Mouse (Mus musculus): ENCODE measurements around the gene Sowahb. TPM values are rescaled to one million over a fixed set of nuclear protein-coding genes. Genes with fewer than 3 reads are reported as not detected.

Sowahb gene
- polyA plus RNA-seq, 1 experiment from 2014 or later: 0.45 TPM

DNA sequence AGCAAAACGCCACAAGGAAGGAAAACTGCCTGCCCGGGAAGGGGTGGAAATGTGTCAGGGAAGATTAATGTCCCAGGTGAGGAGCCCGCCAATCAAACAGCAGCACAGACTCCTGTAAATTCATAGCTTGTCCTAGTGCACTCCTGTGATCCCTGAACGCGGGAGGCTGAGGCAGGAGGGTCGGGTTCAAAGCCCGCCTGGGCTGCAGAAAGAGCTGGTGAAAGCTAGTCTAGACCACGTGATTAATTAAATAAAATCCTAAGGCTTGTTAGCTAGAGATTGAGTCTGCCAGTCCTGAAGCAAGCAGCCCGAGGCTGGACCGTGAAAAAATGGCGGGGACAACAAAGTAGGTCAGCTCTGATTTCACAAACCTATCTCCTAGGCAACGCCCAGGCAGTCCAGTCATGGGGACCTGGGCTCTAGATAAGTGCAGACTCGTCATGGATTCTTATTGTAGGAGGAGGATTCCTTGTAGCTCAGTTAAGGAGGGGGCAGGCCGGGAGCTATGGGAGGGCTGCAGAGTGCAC lies 38.9 kb downstream of the Sowahb start:
- Histone ChIP-seq H3K9me3 (replicated peaks; ENCODE audit: control insufficient read depth, low read length) (no peaks in the 10 kb centered on the region), H3K4me2 (ENCODE audit: low read depth, low read length) (no peak overlapping the region; the same call in 1 of the 2 replicates), H3K4me3 (ENCODE audit: low read depth, low read length) (no peak overlapping the region), H3K27me3 (ENCODE audit: control insufficient read depth, insufficient read depth, low read length) (no peaks in the 10 kb centered on the region), H3K4me1 (ENCODE audit: control insufficient read depth, insufficient read depth, low read length) (no peaks in the 10 kb centered on the region; the same call in none of the 2 replicates), H3K9ac (replicated peaks; ENCODE audit: low read length) (peak overlapping the region; percentile 1; the same call in 1 of the 2 replicates), H3K27ac (replicated peaks; ENCODE audit: low read depth, low read length) (peak overlapping the region; percentile 73), H3K36me3 (replicated peaks; ENCODE audit: control insufficient read depth, insufficient read depth, low read depth, low read length) (no peaks in the 10 kb centered on the region)
- DNase-seq (ENCODE audit: low spot score) (no peak), ATAC-seq (replicated peaks; ENCODE audit: insufficient number of reproducible peaks, low FRiP score, low TSS enrichment, low read depth) (peak; percentile 38)
- WGBS: 34% methylated on average over 14 of the region's 14 CpGs

GRCm38 (mm10) chr5:93005229-93005814 lies 39.5 kb downstream of the Sowahb start:
- no peaks in the 10 kb centered on the region for H3K27me3 ChIP-seq (ENCODE audit: control insufficient read depth, insufficient read depth, low read length)
- DNase-seq (ENCODE audit: low spot score) (peak; percentile 72), ATAC-seq (replicated peaks; ENCODE audit: insufficient number of reproducible peaks, low FRiP score, low TSS enrichment, low read depth) (no peak)
- H3K4me3 ChIP-seq (ENCODE audit: low read depth, low read length): no peak overlapping the region
- H3K4me2 ChIP-seq (ENCODE audit: low read depth, low read length): no peak overlapping the region; the same call in none of the 2 replicates
- 4% methylated on average over 20 of the region's 20 CpGs for WGBS
- peak overlapping the region; percentile 1; the same call in 1 of the 2 replicates for H3K9ac ChIP-seq (replicated peaks; ENCODE audit: low read length)
- no peaks in the 10 kb centered on the region; the same call in none of the 2 replicates for H3K4me1 ChIP-seq (ENCODE audit: control insufficient read depth, insufficient read depth, low read length)
- H3K36me3 ChIP-seq (replicated peaks; ENCODE audit: control insufficient read depth, insufficient read depth, low read depth, low read length): no peaks in the 10 kb centered on the region
- no peaks in the 10 kb centered on the region for H3K9me3 ChIP-seq (replicated peaks; ENCODE audit: control insufficient read depth, low read length)
- peak overlapping the region; percentile 73 for H3K27ac ChIP-seq (replicated peaks; ENCODE audit: low read depth, low read length)

GRCm38 (mm10) chr5:93002615-93003014 lies 42.2 kb downstream of the Sowahb start:
- ATAC-seq (replicated peaks; ENCODE audit: insufficient number of reproducible peaks, low FRiP score, low TSS enrichment, low read depth): no peak
- no peaks in the 10 kb centered on the region for H3K9me3 ChIP-seq (replicated peaks; ENCODE audit: control insufficient read depth, low read length)
- no peak for DNase-seq (ENCODE audit: low spot score)
- H3K4me1 ChIP-seq (ENCODE audit: control insufficient read depth, insufficient read depth, low read length): peaks cover 4% of the 10 kb centered on the region
- 90% methylated on average over 2 of the region's 2 CpGs for WGBS
- no peak overlapping the region for H3K4me3 ChIP-seq (ENCODE audit: low read depth, low read length)
- no peak overlapping the region for H3K27ac ChIP-seq (replicated peaks; ENCODE audit: low read depth, low read length)
- H3K27me3 ChIP-seq (ENCODE audit: control insufficient read depth, insufficient read depth, low read length): no peaks in the 10 kb centered on the region
- no peak overlapping the region for H3K9ac ChIP-seq (replicated peaks; ENCODE audit: low read length)
- no peak overlapping the region for H3K4me2 ChIP-seq (ENCODE audit: low read depth, low read length)
- H3K36me3 ChIP-seq (replicated peaks; ENCODE audit: control insufficient read depth, insufficient read depth, low read depth, low read length): no peaks in the 10 kb centered on the region

- Histone ChIP-seq H3K36me3 (replicated peaks; ENCODE audit: control insufficient read depth, insufficient read depth, low read depth, low read length) (no peaks in the 10 kb centered on the region), H3K4me1 (ENCODE audit: control insufficient read depth, insufficient read depth, low read length) (peaks cover 4% of the 10 kb centered on the region), H3K4me3 (ENCODE audit: low read depth, low read length) (no peak overlapping the region), H3K27me3 (ENCODE audit: control insufficient read depth, insufficient read depth, low read length) (no peaks in the 10 kb centered on the region), H3K9ac (replicated peaks; ENCODE audit: low read length) (no peak overlapping the region), H3K27ac (replicated peaks; ENCODE audit: low read depth, low read length) (no peak overlapping the region; the same call in 1 of the 2 replicates), H3K9me3 (replicated peaks; ENCODE audit: control insufficient read depth, low read length) (no peaks in the 10 kb centered on the region), H3K4me2 (ENCODE audit: low read depth, low read length) (no peak overlapping the region)
- ATAC-seq (replicated peaks; ENCODE audit: insufficient number of reproducible peaks, low FRiP score, low TSS enrichment, low read depth) (no peak), DNase-seq (ENCODE audit: low spot score) (peak; percentile 45)
- 55% methylated on average over 17 of the region's 17 CpGs for WGBS
Observed at GRCm38 (mm10) chr5:93000774-93001757, 43.8 kb downstream of the Sowahb start.

- no peak overlapping the region for H3K27ac ChIP-seq (replicated peaks; ENCODE audit: low read depth, low read length)
- no peak overlapping the region for H3K4me3 ChIP-seq (ENCODE audit: low read depth, low read length)
Observed at GRCm38 (mm10) chr5:93000060-93000459, 44.8 kb downstream of the Sowahb start.

DNA sequence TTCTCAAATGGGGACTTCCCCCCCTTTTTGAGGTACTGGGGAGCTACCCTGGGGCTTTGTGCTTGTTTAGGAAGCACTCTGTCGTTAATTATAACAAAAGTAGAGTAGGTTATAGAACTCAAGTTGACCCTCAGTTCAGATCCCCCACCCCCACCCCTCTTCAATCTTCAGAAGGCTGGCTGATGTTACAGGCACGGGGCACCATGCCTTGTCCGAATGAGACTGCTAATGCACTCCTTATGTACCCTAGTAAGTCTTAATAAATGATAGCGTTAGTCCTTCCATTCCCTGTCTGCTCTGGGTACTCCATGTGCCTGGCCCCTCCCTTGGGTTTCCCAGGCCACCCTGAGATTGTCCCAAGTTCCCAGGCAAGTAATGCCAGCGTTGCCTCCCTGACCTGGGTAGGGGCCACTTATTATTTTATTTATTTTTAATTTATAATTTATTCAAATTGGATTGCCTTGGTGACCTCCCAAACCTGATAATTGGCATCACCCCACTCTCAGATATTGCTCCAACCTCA lies 46.3 kb downstream of the Sowahb start:
- no peak overlapping the region for H3K9ac ChIP-seq (replicated peaks; ENCODE audit: low read length)
- DNase-seq (ENCODE audit: low spot score): peak; percentile 74
- H3K9me3 ChIP-seq (replicated peaks; ENCODE audit: control insufficient read depth, low read length): no peaks in the 10 kb centered on the region
- H3K27ac ChIP-seq (replicated peaks; ENCODE audit: low read depth, low read length): peak overlapping the region; percentile 93
- H3K27me3 ChIP-seq (ENCODE audit: control insufficient read depth, insufficient read depth, low read length): no peaks in the 10 kb centered on the region
- no peaks in the 10 kb centered on the region for H3K36me3 ChIP-seq (replicated peaks; ENCODE audit: control insufficient read depth, insufficient read depth, low read depth, low read length)
- 15% methylated on average over 5 of the region's 5 CpGs for WGBS
- ATAC-seq (replicated peaks; ENCODE audit: insufficient number of reproducible peaks, low FRiP score, low TSS enrichment, low read depth): peak; percentile 57; the same call in 1 of the 2 replicates
- no peak overlapping the region for H3K4me3 ChIP-seq (ENCODE audit: low read depth, low read length)
- no peak overlapping the region for H3K4me2 ChIP-seq (ENCODE audit: low read depth, low read length)
- peaks cover 4% of the 10 kb centered on the region for H3K4me1 ChIP-seq (ENCODE audit: control insufficient read depth, insufficient read depth, low read length)

More at GRCm38 (mm10) chr5:93000060-93000459, 44.8 kb downstream of the Sowahb start:
- H3K27me3 ChIP-seq (ENCODE audit: control insufficient read depth, insufficient read depth, low read length): no peaks in the 10 kb centered on the region
- peaks cover 4% of the 10 kb centered on the region for H3K4me1 ChIP-seq (ENCODE audit: control insufficient read depth, insufficient read depth, low read length)
- 70% methylated on average over 6 of the region's 6 CpGs for WGBS
- H3K36me3 ChIP-seq (replicated peaks; ENCODE audit: control insufficient read depth, insufficient read depth, low read depth, low read length): no peaks in the 10 kb centered on the region
- no peak overlapping the region for H3K4me2 ChIP-seq (ENCODE audit: low read depth, low read length)
- no peaks in the 10 kb centered on the region for H3K9me3 ChIP-seq (replicated peaks; ENCODE audit: control insufficient read depth, low read length)
- no peak overlapping the region for H3K9ac ChIP-seq (replicated peaks; ENCODE audit: low read length)
- ATAC-seq (replicated peaks; ENCODE audit: insufficient number of reproducible peaks, low FRiP score, low TSS enrichment, low read depth) (no peak), DNase-seq (ENCODE audit: low spot score) (no peak)

- ATAC-seq (replicated peaks; ENCODE audit: insufficient number of reproducible peaks, low FRiP score, low TSS enrichment, low read depth): peak; percentile 89
- WGBS: 20% methylated on average over 5 of the region's 5 CpGs
- Histone ChIP-seq H3K27me3 (ENCODE audit: control insufficient read depth, insufficient read depth, low read length) (no peaks in the 10 kb centered on the region), H3K4me3 (ENCODE audit: low read depth, low read length) (no peak overlapping the region), H3K4me1 (ENCODE audit: control insufficient read depth, insufficient read depth, low read length) (peaks cover 4% of the 10 kb centered on the region), H3K4me2 (ENCODE audit: low read depth, low read length) (0 out of 2 replicates have a peak overlapping the region, but pooled peaks have one; percentile 8), H3K9ac (replicated peaks; ENCODE audit: low read length) (peak overlapping the region; percentile 5; the same call in 1 of the 2 replicates), H3K36me3 (replicated peaks; ENCODE audit: control insufficient read depth, insufficient read depth, low read depth, low read length) (no peaks in the 10 kb centered on the region), H3K27ac (replicated peaks; ENCODE audit: low read depth, low read length) (peak overlapping the region; percentile 93), H3K9me3 (replicated peaks; ENCODE audit: control insufficient read depth, low read length) (no peaks in the 10 kb centered on the region)
- DNase-seq (ENCODE audit: low spot score): peak; percentile 93
Observed at GRCm38 (mm10) chr5:92997428-92998120, 47.2 kb downstream of the Sowahb start.

Measured in embryonic facial prominence, embryonic 11.5 days (tissue).